Mouse (Mus musculus) hindbrain, embryonic 13.5 days (tissue): Measurements from ENCODE around the gene Diaph3. TPM values are rescaled to one million over a fixed set of nuclear protein-coding genes. Genes with fewer than 3 reads are reported as not detected.
A peak's percentile ranks its signal among the peaks of the same experiment; 100 is the strongest.
"Not testable (repeated sequence)": the region's sequence is repeated elsewhere in the genome, so short reads cannot be mapped to it uniquely, and the experiment has no call there.

Experiments
- ATAC-seq: fragments of 200-750 bp; cut with Nextera tagmentation; 2 replicates; pipeline ENCODE4 v1.8.0; 2017; ENCODE audit warnings: moderate TSS enrichment; ENCODE audit not compliant: low FRiP score
- H3K27ac ChIP-seq: fragments of 300-500 bp; sonication (generic); 2 replicates; pipeline ENCODE4 v1.5.1; 2015; ENCODE audit warnings: inconsistent platforms, mild to moderate bottlenecking, moderate library complexity
- H3K27me3 ChIP-seq: fragments of 300-500 bp; sonication (generic); 2 replicates; pipeline ENCODE4 v1.6.1; 2015; ENCODE audit warnings: mild to moderate bottlenecking, inconsistent platforms
- H3K36me3 ChIP-seq: fragments of 300-500 bp; sonication (generic); 2 replicates; pipeline ENCODE4 v1.6.1; 2015; ENCODE audit warnings: mild to moderate bottlenecking, inconsistent platforms
- H3K4me1 ChIP-seq: fragments of 300-500 bp; sonication (generic); replicated peaks from 2 replicates; pipeline ENCODE4 v1.6.1; 2015; ENCODE audit warnings: inconsistent platforms
- H3K4me2 ChIP-seq: fragments of 300-500 bp; sonication (generic); 2 replicates; pipeline ENCODE4 v1.6.1; 2015; ENCODE audit warnings: inconsistent platforms, mild to moderate bottlenecking, moderate library complexity
- H3K4me3 ChIP-seq: fragments of 300-500 bp; sonication (generic); 2 replicates; pipeline ENCODE4 v1.5.1; 2015; ENCODE audit warnings: mild to moderate bottlenecking, inconsistent platforms
- H3K9ac ChIP-seq: fragments of 300-500 bp; sonication (generic); 2 replicates; pipeline ENCODE4 v1.6.1; 2015; ENCODE audit warnings: mild to moderate bottlenecking, inconsistent platforms
- H3K9me3 ChIP-seq: fragments of 300-500 bp; sonication (generic); 2 replicates; pipeline ENCODE4 v1.6.1; 2016; ENCODE audit warnings: inconsistent platforms
- WGBS: fragments of 180-500 bp; shearing (Covaris S2); methylation state at CpG from one replicate; pipeline ENCODE4 v1.1.7; 2015; 5-methylcytosine and 5-hydroxymethylcytosine counted together
- polyA plus RNA-seq: library from polyadenylated mRNA; unstranded; fragments of >200 nt; fragmentation: Nextera tagmentation; extraction: Ambion mirVana; gene quantifications from 2 replicates; pipeline ENCODE4 v1.2.1, GENCODE M21; 2015

Diaph3 gene
- polyA plus RNA-seq, 1 experiment from 2014 or later: 3.4 TPM

DNA sequence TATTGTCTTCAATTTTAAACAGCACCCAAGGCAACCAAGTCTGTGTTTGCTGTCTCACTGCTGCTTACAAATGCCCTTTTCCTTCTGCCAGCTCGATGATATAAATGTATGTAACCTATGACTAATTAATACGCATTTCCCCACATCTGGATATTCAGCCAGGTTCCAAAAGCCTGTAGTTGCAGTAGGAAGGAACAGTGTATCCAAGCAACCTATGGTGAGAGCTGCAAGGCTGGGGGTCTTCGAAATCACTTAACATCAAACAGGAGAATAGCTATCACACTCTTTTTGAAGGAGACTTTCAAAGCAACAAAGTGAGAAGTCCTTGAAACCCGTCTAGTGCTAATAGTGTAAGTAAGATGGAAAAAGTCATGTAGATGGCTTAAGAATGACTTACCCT lies 391.6 kb downstream of the Diaph3 start:
- no peaks in the 10 kb centered on the region for H3K27me3 ChIP-seq
- 0 out of 2 replicates have a peak overlapping the region, but pooled peaks have one; percentile 46 for H3K4me2 ChIP-seq
- peaks cover 17% of the 10 kb centered on the region for H3K4me1 ChIP-seq
- H3K4me3 ChIP-seq: no peak overlapping the region
- peak; percentile 46 for ATAC-seq
- no peak overlapping the region for H3K9ac ChIP-seq
- H3K36me3 ChIP-seq: no peaks in the 10 kb centered on the region
- 0 out of 2 replicates have a peak overlapping the region, but pooled peaks have one; percentile 10 for H3K27ac ChIP-seq
- 40% methylated on average over 4 of the region's 4 CpGs for WGBS
- no peaks in the 10 kb centered on the region for H3K9me3 ChIP-seq

DNA sequence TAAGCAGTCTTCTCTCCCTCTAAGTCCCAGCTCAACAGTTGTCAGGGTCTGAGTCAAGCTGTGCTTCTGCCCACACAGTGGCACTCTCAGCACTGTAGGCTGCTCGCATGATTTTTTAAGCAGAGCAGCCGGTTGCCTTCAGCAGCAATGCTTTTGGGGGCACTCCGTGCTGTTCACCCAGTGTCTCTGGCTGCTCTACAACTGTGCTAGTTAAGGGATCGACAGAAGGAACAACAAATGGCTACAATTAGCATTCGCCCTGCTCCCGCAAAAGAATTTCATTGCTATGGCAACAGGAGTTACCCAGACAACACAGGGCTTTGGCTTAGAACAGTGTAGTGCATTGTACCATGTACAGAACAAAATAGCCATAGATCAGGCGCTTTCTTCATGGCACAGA lies 392.2 kb downstream of the Diaph3 start:
- 4% methylated on average over 7 of the region's 7 CpGs for WGBS
- H3K27me3 ChIP-seq: no peaks in the 10 kb centered on the region
- H3K9ac ChIP-seq: no peak overlapping the region

DNA sequence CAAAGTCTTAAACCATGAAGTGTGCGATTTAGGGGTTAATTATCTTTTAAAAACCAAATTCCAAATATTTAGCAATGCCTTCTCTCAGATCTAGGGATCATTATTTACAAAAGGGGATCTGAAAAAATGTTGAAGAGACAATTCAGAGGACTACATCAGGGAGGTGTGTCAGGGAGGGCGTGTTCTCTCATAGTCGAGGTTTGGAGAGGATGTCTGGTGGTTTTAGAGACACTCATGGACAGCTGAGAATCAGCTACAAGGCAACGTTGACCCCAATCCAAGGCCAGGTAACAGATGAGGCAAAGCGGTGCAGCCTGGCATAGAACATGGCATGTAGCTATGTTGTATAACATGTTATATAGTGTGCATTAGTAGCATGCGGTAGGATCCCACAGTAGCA lies 396.5 kb downstream of the Diaph3 start:
- no peaks in the 10 kb centered on the region for H3K27me3 ChIP-seq
- no peaks in the 10 kb centered on the region for H3K36me3 ChIP-seq
- no peaks in the 10 kb centered on the region for H3K9me3 ChIP-seq
- H3K4me1 ChIP-seq: peaks cover 11% of the 10 kb centered on the region
- 93% methylated on average over 6 of the region's 6 CpGs for WGBS
- no peak overlapping the region for H3K4me2 ChIP-seq
- no peak overlapping the region for H3K9ac ChIP-seq
- H3K4me3 ChIP-seq: no peak overlapping the region
- H3K27ac ChIP-seq: no peak overlapping the region
- ATAC-seq: no peak

More for the DNA sequence above, 392.2 kb downstream of the Diaph3 start:
- Histone ChIP-seq H3K4me2 (peak overlapping the region; percentile 46), H3K9me3 (no peaks in the 10 kb centered on the region), H3K4me1 (peaks cover 17% of the 10 kb centered on the region), H3K36me3 (no peaks in the 10 kb centered on the region), H3K4me3 (peak overlapping the region; percentile 16), H3K27ac (peak overlapping the region; percentile 81)
- peak; percentile 98 for ATAC-seq

DNA sequence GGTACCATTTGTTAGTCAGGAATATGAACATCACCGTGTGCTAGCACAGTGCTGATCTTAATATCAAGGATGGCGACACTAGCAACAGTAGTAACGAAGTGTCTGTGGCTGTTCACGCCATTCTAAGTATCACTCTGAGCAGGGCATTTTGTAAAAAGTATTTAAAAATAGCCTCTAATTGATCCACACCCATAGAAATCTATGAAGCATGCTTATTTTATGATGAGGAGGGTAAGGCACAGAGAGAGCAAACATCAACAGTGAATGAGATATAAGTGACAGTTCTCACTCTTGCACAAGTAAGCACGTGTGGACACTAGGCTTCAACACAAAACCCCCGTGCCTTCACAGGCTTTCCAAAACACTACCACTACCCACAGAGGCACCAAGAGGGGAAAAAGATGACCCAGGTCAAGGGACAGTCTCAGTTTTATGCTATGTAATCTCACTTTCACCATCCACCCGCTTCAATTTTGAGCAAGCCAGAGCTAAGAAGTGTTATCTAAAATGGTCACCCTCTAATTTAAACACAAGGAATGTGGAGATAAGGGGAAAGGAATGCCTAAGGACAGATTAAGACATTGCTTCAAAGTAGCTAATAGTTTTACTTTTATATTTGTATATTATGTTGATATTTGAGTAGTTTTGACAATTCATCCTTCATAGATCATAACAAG lies 399.0 kb downstream of the Diaph3 start:
- no peak overlapping the region for H3K4me2 ChIP-seq
- 96% methylated on average over 7 of the region's 7 CpGs for WGBS
- H3K27ac ChIP-seq: no peak overlapping the region
- no peaks in the 10 kb centered on the region for H3K27me3 ChIP-seq
- no peak overlapping the region for H3K4me3 ChIP-seq
- H3K4me1 ChIP-seq: no peaks in the 10 kb centered on the region
- H3K9ac ChIP-seq: no peak overlapping the region
- H3K36me3 ChIP-seq: no peaks in the 10 kb centered on the region
- no peaks in the 10 kb centered on the region for H3K9me3 ChIP-seq
- ATAC-seq: no peak

DNA sequence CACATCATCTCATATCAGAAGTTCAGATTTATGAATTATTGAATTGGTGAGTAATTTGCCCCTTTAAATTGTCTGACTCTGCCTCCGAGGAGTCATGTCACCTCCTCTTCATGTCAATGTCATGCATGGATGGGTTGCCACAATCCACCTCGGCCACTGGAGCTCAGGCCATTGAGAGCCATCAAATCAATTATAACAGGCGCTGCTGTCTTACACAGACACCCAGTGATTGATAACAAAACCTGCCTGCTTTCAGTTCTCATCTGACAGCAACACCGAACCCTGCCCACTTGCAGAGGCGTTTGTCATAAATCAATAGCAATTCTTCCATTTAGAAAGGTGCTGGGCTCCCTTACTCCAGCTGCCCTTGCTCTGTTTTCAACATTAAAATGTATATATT lies 402.1 kb downstream of the Diaph3 start:
- Histone ChIP-seq H3K4me3 (no peak overlapping the region), H3K9me3 (no peaks in the 10 kb centered on the region), H3K36me3 (no peaks in the 10 kb centered on the region), H3K4me1 (no peaks in the 10 kb centered on the region), H3K27me3 (no peaks in the 10 kb centered on the region), H3K9ac (no peak overlapping the region), H3K4me2 (no peak overlapping the region), H3K27ac (no peak overlapping the region)
- WGBS: 19% methylated on average over 5 of the region's 5 CpGs
- ATAC-seq: no peak

DNA sequence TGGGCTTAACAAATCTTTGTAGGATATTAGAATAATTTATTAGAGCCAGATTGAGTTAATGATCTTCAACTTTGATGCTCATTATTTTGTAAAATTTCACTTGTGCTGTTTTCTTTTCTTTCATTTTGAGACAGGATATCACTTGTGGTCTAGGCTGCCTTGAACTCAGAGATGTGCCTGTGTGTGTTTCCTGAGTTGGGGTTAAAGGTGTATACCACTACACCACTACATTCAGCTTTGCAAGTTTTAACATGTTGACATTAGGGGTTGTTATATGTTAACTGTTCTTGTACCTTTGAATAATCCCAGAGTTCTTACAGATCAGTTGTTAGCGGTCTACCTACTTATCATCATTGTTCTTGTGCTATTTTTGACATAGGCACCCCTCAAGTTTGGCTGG lies 404.4 kb downstream of the Diaph3 start:
- no peak overlapping the region for H3K27ac ChIP-seq
- H3K9ac ChIP-seq: no peak overlapping the region
- H3K4me3 ChIP-seq: no peak overlapping the region
- H3K27me3 ChIP-seq: no peaks in the 10 kb centered on the region
- H3K9me3 ChIP-seq: no peaks in the 10 kb centered on the region
- H3K4me1 ChIP-seq: no peaks in the 10 kb centered on the region
- 94% methylated on average over 1 of the region's 1 CpGs for WGBS
- no peak for ATAC-seq
- no peaks in the 10 kb centered on the region for H3K36me3 ChIP-seq
- H3K4me2 ChIP-seq: no peak overlapping the region

DNA sequence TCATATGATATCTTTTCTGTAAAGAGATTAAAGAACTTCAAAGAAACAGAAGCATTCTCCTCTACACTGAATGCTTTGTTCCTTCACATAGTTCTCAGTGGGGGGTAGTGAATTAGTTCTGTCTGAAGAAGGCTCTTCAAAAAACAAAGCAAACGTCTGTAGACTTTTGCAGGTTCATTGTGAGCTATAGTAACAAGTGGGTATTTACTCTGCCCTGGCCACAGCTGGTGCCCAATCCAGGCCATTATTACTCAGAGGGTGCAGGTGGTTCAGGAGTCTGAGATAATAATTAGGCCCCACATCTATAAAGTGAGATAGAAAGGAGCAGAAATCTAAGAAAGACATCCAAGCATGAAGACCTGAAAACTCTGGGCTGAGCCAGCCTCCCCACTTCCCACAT lies 409.7 kb downstream of the Diaph3 start:
- ATAC-seq: no peak
- 0% methylated on average over 1 of the region's 1 CpGs for WGBS
- Histone ChIP-seq H3K27me3 (no peaks in the 10 kb centered on the region), H3K9me3 (no peaks in the 10 kb centered on the region), H3K4me1 (peaks cover 10% of the 10 kb centered on the region), H3K36me3 (no peaks in the 10 kb centered on the region), H3K4me2 (no peak overlapping the region), H3K9ac (no peak overlapping the region), H3K4me3 (no peak overlapping the region), H3K27ac (no peak overlapping the region)

DNA sequence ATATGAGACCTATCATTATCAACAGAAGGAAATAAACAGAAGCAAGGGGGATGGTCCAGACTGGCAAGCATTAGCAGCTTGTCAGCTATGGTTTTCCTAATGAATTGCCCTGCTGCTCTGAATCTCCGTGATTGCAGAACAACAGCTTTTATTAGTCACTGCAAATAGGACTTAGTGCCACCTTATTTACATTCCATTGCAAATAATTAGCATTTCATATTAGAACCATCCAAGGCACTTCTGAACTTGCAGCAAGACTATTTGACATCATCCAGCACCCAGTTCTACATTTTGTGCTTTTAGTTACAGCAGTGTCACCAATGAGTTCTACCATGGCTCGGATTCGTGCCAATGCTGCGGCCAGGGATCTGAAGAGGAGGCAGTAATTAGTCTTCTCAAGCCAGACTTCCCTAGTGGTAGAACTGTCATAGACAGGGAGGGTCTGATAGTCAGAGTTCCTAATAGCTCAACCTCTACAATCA lies 411.4 kb downstream of the Diaph3 start:
- Histone ChIP-seq H3K4me2 (no peak overlapping the region), H3K36me3 (no peaks in the 10 kb centered on the region), H3K9ac (no peak overlapping the region), H3K27me3 (no peaks in the 10 kb centered on the region), H3K27ac (no peak overlapping the region), H3K4me1 (peaks cover 10% of the 10 kb centered on the region), H3K4me3 (no peak overlapping the region), H3K9me3 (no peaks in the 10 kb centered on the region)
- no peak for ATAC-seq
- 51% methylated on average over 4 of the region's 4 CpGs for WGBS

DNA sequence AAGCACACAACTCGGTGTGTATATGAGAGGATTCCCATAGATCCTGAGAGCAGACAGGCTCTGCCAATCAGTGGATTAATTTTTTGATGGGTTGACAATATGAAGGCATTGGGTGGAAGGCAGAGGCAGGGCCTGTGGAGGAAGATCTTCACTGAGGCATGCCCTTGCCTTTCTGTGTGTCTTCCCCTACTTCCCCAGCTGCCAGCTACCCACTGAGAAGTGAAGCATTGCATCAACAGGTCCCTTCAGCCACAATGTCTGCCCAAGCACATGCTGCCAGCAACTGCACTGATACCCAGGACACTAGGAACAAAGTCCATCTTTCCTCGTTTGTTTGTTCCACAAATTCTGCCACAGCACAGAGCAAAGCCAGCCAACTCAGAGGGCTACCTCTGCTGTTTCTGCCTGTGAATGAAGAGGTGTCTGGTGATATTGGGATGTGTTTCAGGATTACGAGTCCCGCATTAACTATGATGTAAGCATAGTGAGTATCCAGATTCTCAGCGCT lies 413.4 kb downstream of the Diaph3 start:
- 97% methylated on average over 5 of the region's 5 CpGs for WGBS
- peaks cover 10% of the 10 kb centered on the region for H3K4me1 ChIP-seq
- H3K36me3 ChIP-seq: no peaks in the 10 kb centered on the region
- no peaks in the 10 kb centered on the region for H3K27me3 ChIP-seq
- H3K9me3 ChIP-seq: no peaks in the 10 kb centered on the region
- no peak overlapping the region for H3K9ac ChIP-seq
- H3K4me2 ChIP-seq: no peak overlapping the region
- H3K27ac ChIP-seq: no peak overlapping the region
- ATAC-seq: no peak
- H3K4me3 ChIP-seq: no peak overlapping the region

DNA sequence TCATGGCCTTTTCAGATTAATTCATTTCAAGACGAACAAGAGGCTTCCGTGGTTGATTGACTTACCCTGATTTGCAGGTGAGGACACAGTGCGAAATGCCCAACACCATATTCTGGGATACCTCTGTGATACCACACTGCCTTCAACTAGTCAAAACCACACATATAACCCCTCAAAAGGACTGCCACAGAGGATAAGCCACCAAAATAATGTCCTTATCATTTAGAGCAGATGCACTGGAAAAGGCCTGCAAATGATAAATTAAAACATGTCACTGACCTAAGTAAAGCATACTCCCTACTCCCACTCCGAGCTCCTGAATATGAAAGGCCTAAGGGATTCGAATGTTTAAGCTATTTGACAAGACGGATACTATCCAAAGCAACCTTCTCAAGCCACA lies 419.3 kb downstream of the Diaph3 start:
- ATAC-seq: no peak
- Histone ChIP-seq H3K9me3 (no peaks in the 10 kb centered on the region), H3K4me3 (no peak overlapping the region), H3K9ac (no peak overlapping the region), H3K4me2 (no peak overlapping the region), H3K27me3 (no peaks in the 10 kb centered on the region), H3K36me3 (no peaks in the 10 kb centered on the region), H3K27ac (no peak overlapping the region), H3K4me1 (no peaks in the 10 kb centered on the region)
- WGBS: 89% methylated on average over 6 of the region's 6 CpGs

DNA sequence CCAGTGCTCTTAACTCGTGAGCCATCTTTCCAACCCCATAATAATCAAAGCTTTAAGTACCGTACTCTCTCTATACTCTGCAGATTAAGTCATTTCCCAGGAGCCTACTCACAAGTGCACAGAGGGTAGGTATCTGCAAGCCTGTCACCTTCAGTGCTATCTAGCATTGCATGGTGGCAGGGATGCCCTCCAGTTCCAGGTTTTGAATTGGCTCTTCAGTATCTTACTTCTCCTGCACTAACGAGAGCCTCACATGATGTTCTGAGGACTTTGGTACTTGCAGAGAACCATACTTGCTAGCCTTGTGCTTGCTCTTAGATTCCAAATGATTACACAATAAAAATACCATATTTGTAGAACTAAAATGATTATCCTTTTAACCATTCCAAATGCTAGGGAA lies 420.0 kb downstream of the Diaph3 start:
- Histone ChIP-seq H3K4me2 (no peak overlapping the region), H3K4me3 (no peak overlapping the region), H3K4me1 (no peaks in the 10 kb centered on the region), H3K9me3 (no peaks in the 10 kb centered on the region), H3K27me3 (no peaks in the 10 kb centered on the region), H3K27ac (no peak overlapping the region), H3K36me3 (no peaks in the 10 kb centered on the region), H3K9ac (no peak overlapping the region)
- ATAC-seq: no peak
- 89% methylated on average over 3 of the region's 3 CpGs for WGBS

DNA sequence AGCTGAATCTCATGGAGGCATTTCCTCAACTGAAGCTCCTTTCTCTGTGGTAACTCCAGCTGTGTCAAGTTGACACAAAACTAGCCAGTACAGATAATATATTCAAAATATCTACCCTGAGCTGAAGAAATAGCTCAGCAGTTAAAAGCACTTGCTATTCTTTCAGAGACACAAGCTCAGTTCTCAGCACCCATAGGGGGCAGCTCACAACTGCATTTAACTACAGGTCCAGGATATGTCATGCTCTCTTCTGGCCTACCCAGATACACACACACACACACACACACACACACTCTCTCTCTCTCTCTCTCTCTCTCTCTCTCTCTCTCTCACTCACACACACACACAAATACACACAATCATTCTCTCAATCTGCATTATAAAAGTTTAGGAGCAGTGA lies 420.6 kb downstream of the Diaph3 start:
- H3K9me3 ChIP-seq, H3K4me2 ChIP-seq, H3K36me3 ChIP-seq, H3K9ac ChIP-seq, H3K4me3 ChIP-seq, H3K27ac ChIP-seq, H3K4me1 ChIP-seq, H3K27me3 ChIP-seq, ATAC-seq: not testable (repeated sequence)

DNA sequence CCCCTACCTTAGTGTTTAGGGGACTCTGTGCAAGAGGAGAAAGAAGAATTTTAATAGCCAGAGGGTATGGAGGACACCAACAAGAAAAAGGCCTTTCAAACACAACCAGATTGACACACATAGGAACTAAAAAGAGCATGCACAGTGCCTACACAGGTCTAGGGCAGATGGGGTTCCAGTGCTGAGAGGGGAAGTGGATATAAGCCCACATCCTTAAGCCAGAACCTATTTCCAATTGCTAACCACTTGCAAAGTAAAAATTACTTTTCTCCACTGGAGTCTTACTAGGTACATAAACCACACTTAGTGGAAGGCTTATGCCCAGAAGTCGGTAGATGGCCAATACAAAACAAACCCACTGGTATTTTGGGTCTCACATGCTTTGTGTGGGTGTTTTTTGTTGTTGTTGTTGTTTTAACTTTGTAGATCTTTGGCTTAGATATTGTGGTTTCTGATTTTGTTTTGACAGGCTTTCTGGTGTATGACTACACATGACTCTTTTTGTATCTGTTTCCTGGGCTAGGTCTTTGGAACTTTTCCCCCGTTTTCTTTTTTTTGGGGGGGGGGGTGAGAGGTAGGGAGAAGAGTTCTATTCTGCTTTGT lies 426.8 kb downstream of the Diaph3 start:
- H3K9me3 ChIP-seq: no peaks in the 10 kb centered on the region
- H3K4me3 ChIP-seq: no peak overlapping the region
- WGBS: 92% methylated on average over 2 of the region's 2 CpGs
- no peaks in the 10 kb centered on the region for H3K36me3 ChIP-seq
- ATAC-seq: no peak
- no peak overlapping the region for H3K4me2 ChIP-seq
- H3K4me1 ChIP-seq: no peaks in the 10 kb centered on the region
- no peak overlapping the region for H3K9ac ChIP-seq
- H3K27ac ChIP-seq: no peak overlapping the region
- no peaks in the 10 kb centered on the region for H3K27me3 ChIP-seq
